Mouse (Mus musculus): Measurements from ENCODE around the gene Ly6g6e. TPM values are rescaled to one million over a fixed set of nuclear protein-coding genes. Genes with fewer than 3 reads are reported as not detected.

Ly6g6e gene
- polyA plus RNA-seq, 1 experiment, result 27.5 TPM

- H3K4me1 ChIP-seq (ENCODE audit: control insufficient read depth, insufficient read depth, low read length), result peaks cover 9% of the 10 kb centered on the region
- H3K27ac ChIP-seq (ENCODE audit: insufficient read depth, low read length), result no peak overlapping the region
- TF ChIP-seq EP300 (IDR thresholded peaks at IDR 0.05; ENCODE audit: insufficient read depth, low read depth, low read length) (no peak), CTCF (IDR thresholded peaks at IDR 0.05; ENCODE audit: low read depth, low read length) (no peak), POLR2A (IDR thresholded peaks at IDR 0.05; ENCODE audit: insufficient read depth, low read length) (no peak)
- H3K27me3 ChIP-seq (ENCODE audit: control insufficient read depth, insufficient read depth, low read length, poor library complexity, severe bottlenecking), result no peaks in the 10 kb centered on the region
- H3K36me3 ChIP-seq (ENCODE audit: control insufficient read depth, insufficient read depth, low read length, poor library complexity, severe bottlenecking), result peaks cover 9% of the 10 kb centered on the region
- H3K9ac ChIP-seq (ENCODE audit: low read depth, poor library complexity, severe bottlenecking), result no peak overlapping the region; the same call in 1 of the 2 replicates
- H3K4me3 ChIP-seq (ENCODE audit: low read depth, low read length), result no peak overlapping the region
- H3K9me3 ChIP-seq (replicated peaks; ENCODE audit: control insufficient read depth, insufficient read depth, low read length, poor library complexity, severe bottlenecking), result no peaks in the 10 kb centered on the region
These were observed 27.7 kb upstream of the Ly6g6e start for GRCm38 (mm10) chr17:35048932-35049440.

GRCm38 (mm10) chr17:35049561-35050016, 27.1 kb upstream of the Ly6g6e start, which contains the start of gene Clic1:
TSS of gene Clic1 (plus strand) at chr17:35049966.
- Histone ChIP-seq H3K4me1 (ENCODE audit: control insufficient read depth, insufficient read depth, low read length) (peaks cover 9% of the 10 kb centered on the region), H3K36me3 (ENCODE audit: control insufficient read depth, insufficient read depth, low read length, poor library complexity, severe bottlenecking) (peaks cover 14% of the 10 kb centered on the region), H3K27me3 (ENCODE audit: control insufficient read depth, insufficient read depth, low read length, poor library complexity, severe bottlenecking) (no peaks in the 10 kb centered on the region), H3K27ac (ENCODE audit: insufficient read depth, low read length) (peak within 1 kb of the TSS; percentile 70), H3K9ac (ENCODE audit: low read depth, poor library complexity, severe bottlenecking) (peak within 1 kb of the TSS; percentile 94), H3K9me3 (replicated peaks; ENCODE audit: control insufficient read depth, insufficient read depth, low read length, poor library complexity, severe bottlenecking) (no peaks in the 10 kb centered on the region), H3K4me3 (ENCODE audit: low read depth, low read length) (peak within 1 kb of the TSS; percentile 90)
- TF ChIP-seq POLR2A (IDR thresholded peaks at IDR 0.05; ENCODE audit: insufficient read depth, low read length), result no peak
- no peak for TF ChIP-seq CTCF (IDR thresholded peaks at IDR 0.05; ENCODE audit: low read depth, low read length)
- no peak for TF ChIP-seq EP300 (IDR thresholded peaks at IDR 0.05; ENCODE audit: insufficient read depth, low read depth, low read length)

DNA sequence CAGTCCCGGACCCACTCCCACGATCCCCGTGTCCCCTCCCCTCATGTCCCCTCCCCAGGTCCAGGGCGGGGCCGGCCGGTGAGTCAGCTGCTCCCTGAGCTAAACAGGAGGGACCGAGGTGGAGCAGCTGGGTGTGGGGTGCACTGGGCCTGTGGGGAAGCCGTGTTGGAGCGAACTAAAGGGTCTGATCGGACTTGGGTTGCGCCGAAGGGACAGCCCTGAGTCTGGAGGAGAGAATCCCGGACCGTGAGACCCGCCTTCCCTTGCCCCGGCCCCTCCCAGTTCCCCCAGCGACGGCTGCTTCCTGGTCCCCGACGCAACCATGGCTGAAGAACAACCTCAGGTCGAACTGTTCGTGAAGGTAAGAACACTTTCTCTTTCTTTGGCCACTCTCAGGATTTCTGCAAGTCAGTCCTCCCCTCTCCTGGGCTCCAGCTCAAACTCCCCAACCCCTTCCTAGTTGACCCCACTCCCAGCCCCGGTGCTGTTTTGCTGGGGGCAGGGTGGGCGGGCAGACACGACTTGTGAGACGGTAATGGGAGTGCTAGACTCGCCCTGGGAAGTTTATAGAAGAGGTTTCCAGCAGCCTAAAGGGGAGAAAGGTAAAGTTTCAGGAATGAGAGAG, 26.5 kb upstream of the Ly6g6e start:
- TF ChIP-seq EP300 (IDR thresholded peaks at IDR 0.05; ENCODE audit: insufficient read depth, low read depth, low read length) (no peak), CTCF (IDR thresholded peaks at IDR 0.05; ENCODE audit: low read depth, low read length) (no peak), POLR2A (IDR thresholded peaks at IDR 0.05; ENCODE audit: insufficient read depth, low read length) (peak; percentile 49)
- Histone ChIP-seq H3K9me3 (replicated peaks; ENCODE audit: control insufficient read depth, insufficient read depth, low read length, poor library complexity, severe bottlenecking) (no peaks in the 10 kb centered on the region), H3K9ac (ENCODE audit: low read depth, poor library complexity, severe bottlenecking) (peak overlapping the region; percentile 94), H3K27me3 (ENCODE audit: control insufficient read depth, insufficient read depth, low read length, poor library complexity, severe bottlenecking) (no peaks in the 10 kb centered on the region), H3K36me3 (ENCODE audit: control insufficient read depth, insufficient read depth, low read length, poor library complexity, severe bottlenecking) (peaks cover 18% of the 10 kb centered on the region), H3K4me1 (ENCODE audit: control insufficient read depth, insufficient read depth, low read length) (peaks cover 9% of the 10 kb centered on the region), H3K27ac (ENCODE audit: insufficient read depth, low read length) (peak overlapping the region; percentile 70), H3K4me3 (ENCODE audit: low read depth, low read length) (peak overlapping the region; percentile 90)

DNA sequence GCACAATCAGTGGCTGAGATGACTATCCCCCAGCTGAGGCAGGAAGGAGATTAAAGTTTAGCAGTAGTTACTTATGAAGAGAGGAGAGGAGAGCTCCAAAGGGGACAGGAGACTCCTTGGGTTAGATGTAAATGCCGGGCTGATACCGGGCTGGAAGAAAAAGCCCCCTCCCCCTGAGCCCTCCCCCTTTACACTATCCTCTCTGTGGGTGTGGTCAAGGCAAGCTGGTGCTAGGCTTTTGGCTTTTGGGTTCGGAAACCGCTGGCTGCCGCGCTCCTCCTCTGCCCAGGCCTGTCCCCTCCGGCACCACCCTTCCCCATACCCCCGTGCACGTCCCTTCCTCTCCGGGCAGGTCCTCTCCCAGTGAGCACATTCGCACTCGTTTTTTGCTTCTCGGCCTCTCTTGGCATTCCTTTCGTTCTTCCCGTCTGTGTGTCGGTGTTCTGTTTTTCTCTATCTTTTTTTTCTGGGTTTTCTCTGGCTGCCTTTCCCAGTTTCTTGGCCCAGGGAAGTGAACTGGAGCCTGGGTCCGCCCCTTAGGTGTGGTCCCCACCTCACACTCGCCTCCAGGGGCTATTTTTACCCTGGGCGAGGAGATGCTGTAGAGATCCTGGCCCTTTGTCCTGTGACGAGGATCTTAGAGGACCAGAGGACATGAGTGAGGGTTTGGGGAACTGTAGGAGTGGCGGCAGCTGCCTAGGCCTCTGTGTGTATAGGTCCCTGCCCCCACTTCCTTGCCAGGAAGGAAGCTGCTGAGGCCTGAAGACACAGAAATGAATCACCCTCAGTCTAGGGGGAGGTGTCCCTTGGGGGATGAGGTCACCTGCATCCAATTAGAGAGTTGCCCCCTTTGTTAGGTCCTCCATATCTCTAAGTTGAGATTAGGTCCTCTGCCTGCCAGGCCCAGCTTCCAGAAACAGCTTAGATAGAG, 25.3 kb upstream of the Ly6g6e start:
- Histone ChIP-seq H3K27me3 (ENCODE audit: control insufficient read depth, insufficient read depth, low read length, poor library complexity, severe bottlenecking) (no peaks in the 10 kb centered on the region), H3K9me3 (replicated peaks; ENCODE audit: control insufficient read depth, insufficient read depth, low read length, poor library complexity, severe bottlenecking) (no peaks in the 10 kb centered on the region), H3K4me1 (ENCODE audit: control insufficient read depth, insufficient read depth, low read length) (peaks cover 9% of the 10 kb centered on the region), H3K4me3 (ENCODE audit: low read depth, low read length) (peak overlapping the region; percentile 64), H3K36me3 (ENCODE audit: control insufficient read depth, insufficient read depth, low read length, poor library complexity, severe bottlenecking) (peaks cover 23% of the 10 kb centered on the region), H3K27ac (ENCODE audit: insufficient read depth, low read length) (peak overlapping the region; percentile 90), H3K9ac (ENCODE audit: low read depth, poor library complexity, severe bottlenecking) (peak overlapping the region; percentile 94)
- TF ChIP-seq POLR2A (IDR thresholded peaks at IDR 0.05; ENCODE audit: insufficient read depth, low read length) (peak; percentile 59), CTCF (IDR thresholded peaks at IDR 0.05; ENCODE audit: low read depth, low read length) (no peak), EP300 (IDR thresholded peaks at IDR 0.05; ENCODE audit: insufficient read depth, low read depth, low read length) (peak; percentile 66)

DNA sequence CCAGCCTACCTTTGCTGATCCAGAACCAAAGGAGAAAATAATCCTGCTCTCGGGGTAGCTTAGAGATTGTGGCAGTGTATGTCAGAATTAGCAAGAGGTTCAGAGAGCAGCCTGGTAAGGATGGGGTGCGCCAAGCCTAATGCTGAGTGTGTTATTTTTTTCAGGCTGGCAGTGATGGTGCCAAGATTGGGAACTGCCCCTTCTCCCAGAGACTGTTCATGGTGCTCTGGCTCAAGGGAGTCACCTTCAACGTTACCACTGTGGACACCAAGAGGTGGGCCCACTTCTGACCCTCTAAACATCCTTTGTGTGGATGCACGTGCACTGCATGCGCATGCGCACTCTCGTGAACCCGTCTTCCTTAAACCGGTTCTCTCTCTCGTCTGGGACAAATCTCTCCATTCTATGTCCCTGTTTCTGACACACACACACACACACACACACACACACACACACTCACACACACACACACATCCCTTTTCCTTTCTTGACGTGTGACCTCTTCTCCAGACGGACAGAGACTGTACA, 24.4 kb upstream of the Ly6g6e start:
- peak overlapping the region; percentile 94 for H3K9ac ChIP-seq (ENCODE audit: low read depth, poor library complexity, severe bottlenecking)
- peak overlapping the region; percentile 90 for H3K27ac ChIP-seq (ENCODE audit: insufficient read depth, low read length)
- no peaks in the 10 kb centered on the region for H3K9me3 ChIP-seq (replicated peaks; ENCODE audit: control insufficient read depth, insufficient read depth, low read length, poor library complexity, severe bottlenecking)
- peaks cover 23% of the 10 kb centered on the region for H3K36me3 ChIP-seq (ENCODE audit: control insufficient read depth, insufficient read depth, low read length, poor library complexity, severe bottlenecking)
- H3K4me1 ChIP-seq (ENCODE audit: control insufficient read depth, insufficient read depth, low read length), result peaks cover 9% of the 10 kb centered on the region
- H3K27me3 ChIP-seq (ENCODE audit: control insufficient read depth, insufficient read depth, low read length, poor library complexity, severe bottlenecking), result no peaks in the 10 kb centered on the region
- peak overlapping the region; percentile 64 for H3K4me3 ChIP-seq (ENCODE audit: low read depth, low read length)
- TF ChIP-seq EP300 (IDR thresholded peaks at IDR 0.05; ENCODE audit: insufficient read depth, low read depth, low read length) (peak; percentile 69; the same call in 1 of the 2 replicates), POLR2A (IDR thresholded peaks at IDR 0.05; ENCODE audit: insufficient read depth, low read length) (no peak)
